Mouse (Mus musculus): ENCODE data around the gene Gamt.

- TF ChIP-seq POLR2A (IDR thresholded peaks at IDR 0.05; ENCODE audit: low read depth, low read length) (no peak), CTCF (IDR thresholded peaks at IDR 0.05; ENCODE audit: borderline replicate concordance, insufficient read depth, low read length) (no peak)
These were observed 10.5 kb upstream of the Gamt start for GRCm38 (mm10) chr10:80271186-80271843.
